Mouse (Mus musculus) liver, adult 2 months (tissue): ENCODE data around the gene Gm20388.

Experiments used
- CTCF ChIP-seq: fragments of 200-500 bp; IDR thresholded peaks from 2 replicates; pipeline ENCODE4 v1.5.1; 2011; ENCODE audit warnings: low read depth, low read length, control low read depth
- POLR2A ChIP-seq: fragments of 200-500 bp; IDR thresholded peaks from 2 replicates; pipeline ENCODE4 v1.6.1; 2011; ENCODE audit warnings: low read length, control low read depth; ENCODE audit not compliant: insufficient read depth; ENCODE audit errors: extremely low read depth

- no peak for TF ChIP-seq CTCF
- TF ChIP-seq POLR2A, result no peak
Observed at GRCm38 (mm10) chr8:124331094-124331493, 4420.5 kb downstream of the Gm20388 start.
